Mouse (Mus musculus) CH12.LX (cell line): ENCODE results near the gene Gm960.

Experiments used
- CHD2 ChIP-seq: IDR thresholded peaks from 2 replicates; pipeline ENCODE4 v1.6.1; 2011; ENCODE audit warnings: low read length, improper control_type of control experiment
- CTCF ChIP-seq, 2 experiments: IDR thresholded peaks in 1 of 2; conservative IDR thresholded peaks in 1 of 2; 2 replicates each; pipeline ENCODE4 v1.5.1; 2011 to 2012; ENCODE audit warnings: low read depth in 2 of 2, low read length in 2 of 2, improper control_type of control experiment in 1 of 2, inconsistent platforms in 1 of 2, mild to moderate bottlenecking in 1 of 2, moderate library complexity in 1 of 2
- EP300 ChIP-seq: IDR thresholded peaks from 2 replicates; pipeline ENCODE4 v1.6.1; 2011; ENCODE audit warnings: low read length, improper control_type of control experiment
- MAFK ChIP-seq: IDR thresholded peaks from 2 replicates; pipeline ENCODE4 v1.6.1; 2011; ENCODE audit warnings: low read length, improper control_type of control experiment; ENCODE audit not compliant: insufficient replicate concordance
- MAX ChIP-seq: IDR thresholded peaks from 2 replicates; pipeline ENCODE4 v1.6.1; 2011; ENCODE audit warnings: low read length, improper control_type of control experiment
- MAZ ChIP-seq: IDR thresholded peaks from 2 replicates; pipeline ENCODE4 v1.6.1; 2012; ENCODE audit warnings: low read depth, mild to moderate bottlenecking, inconsistent platforms, low read length, improper control_type of control experiment, moderate library complexity
- POLR2A ChIP-seq: IDR thresholded peaks from 2 replicates; pipeline ENCODE4 v1.6.1; 2011; ENCODE audit warnings: low read depth, mild to moderate bottlenecking, improper control_type of control experiment, low read length
- RCOR1 ChIP-seq: conservative IDR thresholded peaks from 2 replicates; pipeline ENCODE4 v1.6.1; 2012; ENCODE audit warnings: low read depth, mild to moderate bottlenecking, inconsistent platforms, low read length, improper control_type of control experiment
- TCF12 ChIP-seq: IDR thresholded peaks from 2 replicates; pipeline ENCODE4 v1.6.1; 2014; ENCODE audit warnings: low read depth, mild to moderate bottlenecking, inconsistent platforms, low read length, improper control_type of control experiment
- UBTF ChIP-seq: IDR thresholded peaks from 2 replicates; pipeline ENCODE4 v1.6.1; 2012; ENCODE audit warnings: low read depth, mild to moderate bottlenecking, inconsistent platforms, low read length, improper control_type of control experiment, moderate library complexity
- USF1 ChIP-seq: IDR thresholded peaks from 2 replicates; pipeline ENCODE4 v1.6.1; 2014; ENCODE audit warnings: low read depth, mild to moderate bottlenecking, inconsistent platforms, low read length, improper control_type of control experiment

GRCm38 (mm10) chr19:4603801-4604723, 94.4 kb downstream of the Gm960 start:
- TF ChIP-seq EP300 (no peak), MAZ (no peak), USF1 (no peak), MAX (no peak), UBTF (no peak), POLR2A (no peak), RCOR1 (no peak), CTCF (conservative IDR thresholded peaks at IDR 0.05 in 1 of 2, IDR thresholded peaks at IDR 0.05 in 1 of 2; ENCODE audit: low read depth in 2 of 2, low read length in 2 of 2) (peak in 1 of 2 experiments; percentile 44; a peak in 2 of 4 replicates), CHD2 (no peak), TCF12 (no peak), MAFK (no peak)
